Mouse (Mus musculus) liver, postnatal 0 days (tissue): ENCODE results near the gene Hoxa7. TPM values are rescaled to one million over a fixed set of nuclear protein-coding genes. Genes with fewer than 3 reads are reported as not detected.

Source experiments
- ATAC-seq: fragments of 200-750 bp; cut with Nextera tagmentation; 2 replicates; pipeline ENCODE4 v1.8.0; 2017; ENCODE audit warnings: mild to moderate bottlenecking, moderate library complexity
- DNase-seq: peaks from one replicate; pipeline ENCODE4 v3.0.0-alpha.2; 2016
- H3K27ac ChIP-seq: fragments of 300-500 bp; sonication (generic); 2 replicates; pipeline ENCODE4 v1.5.1; 2014; ENCODE audit warnings: antibody characterized with exemption, moderate library complexity, mild to moderate bottlenecking, low read depth
- H3K27me3 ChIP-seq: fragments of 300-500 bp; sonication (generic); 2 replicates; pipeline ENCODE4 v1.6.1; 2014; ENCODE audit warnings: low read length, control low read depth, mixed read lengths; ENCODE audit not compliant: insufficient read depth
- H3K36me3 ChIP-seq: fragments of 300-500 bp; sonication (generic); replicated peaks from 2 replicates; pipeline ENCODE4 v1.6.1; 2014; ENCODE audit warnings: mild to moderate bottlenecking, control low read depth, low read length, moderate library complexity, mixed read lengths; ENCODE audit not compliant: insufficient read depth
- H3K4me1 ChIP-seq: fragments of 300-500 bp; sonication (generic); 2 replicates; pipeline ENCODE4 v1.6.1; 2014; ENCODE audit warnings: antibody characterized with exemption, mild to moderate bottlenecking, control low read depth; ENCODE audit not compliant: insufficient read depth
- H3K4me2 ChIP-seq: fragments of 300-500 bp; sonication (generic); 2 replicates; pipeline ENCODE4 v1.6.1; 2014; ENCODE audit warnings: low read depth, mild to moderate bottlenecking, low read length, moderate library complexity, mixed read lengths
- H3K4me3 ChIP-seq: fragments of 300-500 bp; sonication (generic); 2 replicates; pipeline ENCODE4 v1.5.1; 2014; ENCODE audit warnings: low read depth, low read length
- H3K9ac ChIP-seq: fragments of 300-500 bp; sonication (generic); replicated peaks from 2 replicates; pipeline ENCODE4 v1.6.1; 2014; ENCODE audit warnings: mild to moderate bottlenecking, moderate library complexity
- H3K9me3 ChIP-seq: fragments of 300-500 bp; sonication (generic); 2 replicates; pipeline ENCODE4 v1.6.1; 2016; ENCODE audit warnings: mild to moderate bottlenecking, control low read depth, low read length, mixed read lengths
- CTCF ChIP-seq: sonication (generic); IDR thresholded peaks from 2 replicates; pipeline ENCODE4 v1.5.1; 2016; ENCODE audit warnings: antibody characterized with exemption, low read depth
- EP300 ChIP-seq: IDR thresholded peaks from 2 replicates; pipeline ENCODE4 v1.6.1; 2016; ENCODE audit warnings: antibody characterized with exemption, low read depth, mild to moderate bottlenecking
- WGBS: fragments of 180-500 bp; shearing (Covaris S2); extraction: QIAGEN DNeasy Blood & Tissue Kit; methylation state at CpG from one replicate; pipeline ENCODE4 v1.1.7; 2014; ENCODE audit not compliant: insufficient replicate concordance; 5-methylcytosine and 5-hydroxymethylcytosine counted together
- polyA plus RNA-seq: library from polyadenylated mRNA; unstranded; fragments of >200 nt; fragmentation: Nextera tagmentation; extraction: Ambion mirVana; gene quantifications from 2 replicates; pipeline ENCODE4 v1.2.1, GENCODE M21; 2015

The Hoxa7 gene
- polyA plus RNA-seq, 1 experiment from 2014 or later: 0.39 TPM

GRCm38 (mm10) chr6:52200073-52200750 lies 21.4 kb downstream of the Hoxa7 start:
- H3K27me3 ChIP-seq: peaks cover 73% of the 10 kb centered on the region
- ATAC-seq (no peak), DNase-seq (no peak)
- peaks cover 4% of the 10 kb centered on the region; the same call in 1 of the 2 replicates for H3K4me1 ChIP-seq
- no peak overlapping the region for H3K4me2 ChIP-seq
- no peaks in the 10 kb centered on the region for H3K9me3 ChIP-seq
- no peak overlapping the region for H3K27ac ChIP-seq
- no peak overlapping the region for H3K4me3 ChIP-seq
- TF ChIP-seq CTCF: no peak
- TF ChIP-seq EP300: no peak
- 47% methylated on average over 30 of the region's 30 CpGs for WGBS
- H3K36me3 ChIP-seq: no peaks in the 10 kb centered on the region
- no peak overlapping the region for H3K9ac ChIP-seq

- Histone ChIP-seq H3K9me3 (no peaks in the 10 kb centered on the region), H3K4me1 (peaks cover 4% of the 10 kb centered on the region), H3K27ac (no peak overlapping the region), H3K27me3 (peaks cover 62% of the 10 kb centered on the region), H3K4me3 (no peak overlapping the region), H3K36me3 (no peaks in the 10 kb centered on the region), H3K9ac (no peak overlapping the region), H3K4me2 (no peak overlapping the region)
- TF ChIP-seq CTCF (peak; percentile 59), EP300 (no peak)
- ATAC-seq (0 out of 2 replicates have a peak, but pooled peaks have one; percentile 60), DNase-seq (no peak)
- WGBS: 51% methylated on average over 10 of the region's 10 CpGs
Measured at GRCm38 (mm10) chr6:52197271-52197670, 24.4 kb downstream of the Hoxa7 start.

GRCm38 (mm10) chr6:52196811-52197210 lies 24.8 kb downstream of the Hoxa7 start:
- Histone ChIP-seq H3K4me3 (no peak overlapping the region), H3K4me1 (peaks cover 9% of the 10 kb centered on the region), H3K27ac (no peak overlapping the region), H3K9me3 (no peaks in the 10 kb centered on the region), H3K4me2 (no peak overlapping the region), H3K9ac (no peak overlapping the region), H3K36me3 (no peaks in the 10 kb centered on the region), H3K27me3 (peaks cover 65% of the 10 kb centered on the region)
- no peak for TF ChIP-seq EP300
- TF ChIP-seq CTCF: no peak
- ATAC-seq: no peak
- no peak for DNase-seq
- 51% methylated on average over 9 of the region's 9 CpGs for WGBS

- no peak overlapping the region for H3K4me3 ChIP-seq
- WGBS: 53% methylated on average over 10 of the region's 10 CpGs
- DNase-seq: no peak
- no peak overlapping the region for H3K27ac ChIP-seq
- H3K4me2 ChIP-seq: no peak overlapping the region
- no peaks in the 10 kb centered on the region for H3K36me3 ChIP-seq
- peaks cover 63% of the 10 kb centered on the region for H3K27me3 ChIP-seq
- no peaks in the 10 kb centered on the region for H3K9me3 ChIP-seq
- no peak for TF ChIP-seq EP300
- no peak for TF ChIP-seq CTCF
- no peak overlapping the region for H3K9ac ChIP-seq
- ATAC-seq: no peak
- peaks cover 9% of the 10 kb centered on the region for H3K4me1 ChIP-seq
Measured at GRCm38 (mm10) chr6:52194690-52195089, 27.0 kb downstream of the Hoxa7 start.

GRCm38 (mm10) chr6:52191860-52192550 lies 29.6 kb downstream of the Hoxa7 start:
- Histone ChIP-seq H3K4me2 (peak overlapping the region; percentile 73), H3K27me3 (peaks cover 70% of the 10 kb centered on the region), H3K4me3 (peak overlapping the region; percentile 55), H3K9ac (peak overlapping the region; percentile 50), H3K4me1 (peaks cover 9% of the 10 kb centered on the region), H3K27ac (no peak overlapping the region), H3K36me3 (no peaks in the 10 kb centered on the region), H3K9me3 (no peaks in the 10 kb centered on the region)
- no peak for TF ChIP-seq EP300
- WGBS: 2% methylated on average over 29 of the region's 55 CpGs
- ATAC-seq: peak; percentile 84
- DNase-seq: peak; percentile 82

- DNase-seq: no peak
Measured at GRCm38 (mm10) chr6:52190906-52191810, 30.5 kb downstream of the Hoxa7 start, which contains the start of gene Hoxa4. Gene Hoxa4 (minus strand): TSS chr6:52191753.

More at GRCm38 (mm10) chr6:52190906-52191810, 30.5 kb downstream of the Hoxa7 start, which contains the start of gene Hoxa4:
- 4% methylated on average over 60 of the region's 102 CpGs for WGBS
- peak within 1 kb of the TSS; percentile 55 for H3K4me3 ChIP-seq
- H3K4me2 ChIP-seq: peak within 1 kb of the TSS; percentile 73
- no peaks in the 10 kb centered on the region for H3K9me3 ChIP-seq
- peaks cover 74% of the 10 kb centered on the region for H3K27me3 ChIP-seq
- peak within 1 kb of the TSS; percentile 58 for H3K9ac ChIP-seq
- TF ChIP-seq EP300 (no peak), CTCF (no peak)
- ATAC-seq: peak; percentile 21; the same call in 1 of the 2 replicates
- peaks cover 9% of the 10 kb centered on the region for H3K4me1 ChIP-seq
- H3K27ac ChIP-seq: peak within 1 kb of the TSS; percentile 31
- no peaks in the 10 kb centered on the region for H3K36me3 ChIP-seq
